Mouse (Mus musculus) CD8-positive naive resting alpha-beta T cell, adult 57 days (primary cell): ENCODE measurements around the gene Myo1d. TPM values are rescaled to one million over a fixed set of nuclear protein-coding genes. Genes with fewer than 3 reads are reported as not detected.

Experiments used
- total RNA-seq: library from RNA; stranded (reverse); gene quantifications from one replicate; pipeline ENCODE4 v1.2.4, GENCODE M21; 2023

The Myo1d gene
- total RNA-seq, result 0.64 TPM

GRCm38 (mm10) chr11:80779527-80780344 is at the start of gene Myo1d:
Gene Myo1d (minus strand): TSS chr11:80780025.

GRCm38 (mm10) chr11:80809993-80810821 is 30.4 kb upstream of the Myo1d start, which contains the start of gene Tmem98:
Gene Tmem98 (plus strand): TSS chr11:80810175.

DNA sequence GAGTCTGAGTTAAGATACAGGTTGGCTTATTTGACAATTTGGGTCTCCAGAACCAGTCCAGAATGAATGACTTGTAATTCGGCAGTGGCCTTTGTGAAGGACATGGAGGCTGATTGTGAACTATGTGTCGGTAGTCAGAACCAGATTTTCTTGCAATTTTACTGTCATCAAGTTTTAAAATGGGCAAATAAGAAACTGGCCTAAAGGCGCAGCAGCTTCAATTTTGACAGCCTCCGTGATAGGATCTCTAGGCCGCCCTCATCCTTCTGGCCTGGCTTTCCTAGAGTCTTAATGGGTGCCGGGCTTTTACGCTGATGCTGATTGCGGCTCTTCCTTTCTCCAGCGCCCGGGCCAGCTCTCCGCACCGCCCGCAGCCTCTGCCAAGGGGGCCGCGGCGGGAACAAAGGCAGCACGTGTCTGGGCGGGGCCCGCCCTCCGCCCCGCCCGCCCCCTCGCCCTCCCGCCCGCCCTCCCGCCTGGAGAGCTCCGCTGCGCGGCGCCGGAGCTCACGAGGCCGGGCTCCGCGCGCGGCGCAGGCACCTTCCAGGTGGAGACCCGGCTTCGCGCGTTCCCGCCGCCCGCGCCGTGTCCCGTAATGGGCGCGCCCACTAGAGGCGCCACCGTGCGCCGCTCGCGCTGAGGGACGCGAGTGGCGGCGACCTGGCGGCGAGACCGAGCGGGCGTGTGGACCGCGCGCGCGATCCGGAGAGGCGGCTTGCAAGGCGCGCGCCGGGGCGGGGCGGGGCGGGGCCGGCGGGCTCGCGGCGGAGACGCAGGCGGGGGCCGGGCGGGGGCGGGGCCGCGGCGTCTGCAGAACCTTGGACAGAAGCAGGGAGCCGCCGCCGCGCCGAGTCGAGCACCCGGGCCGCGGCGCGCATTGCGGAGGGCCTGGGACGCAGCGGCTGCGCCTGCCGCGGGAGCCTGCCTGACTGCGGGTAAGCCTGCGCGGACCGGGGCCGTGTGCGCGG is 303.3 kb downstream of the Myo1d start, which contains the start of gene Cdk5r1:
Gene Cdk5r1 (plus strand): TSS at position 802 of the 968 bp plus-strand sequence.

Other genes with a start within 250 kb of the Myo1d start
- not detected for gene Tmem98, start 30.1 kb upstream of the Myo1d start, total RNA-seq
- gene Spaca3, start 78.3 kb upstream of the Myo1d start, total RNA-seq, result not detected